Mouse (Mus musculus): ENCODE data around the gene Tmem115.

- peak; percentile 42 for TF ChIP-seq POLR2A (IDR thresholded peaks at IDR 0.05; ENCODE audit: insufficient read depth, low read length)
- TF ChIP-seq CTCF (IDR thresholded peaks at IDR 0.05; ENCODE audit: low read depth, low read length) = no peak
Measured at GRCm38 (mm10) chr9:107554319-107554825, 20.6 kb downstream of the Tmem115 start.
